Mouse (Mus musculus) heart, adult 2 months (tissue): ENCODE data around the gene Pltp. TPM values are rescaled to one million over a fixed set of nuclear protein-coding genes. Genes with fewer than 3 reads are reported as not detected.

ENCODE experiments used
- DNase-seq, 2 experiments: peaks; one replicate each; pipeline ENCODE4 v3.0.0; 2021
- H3K27ac ChIP-seq: fragments of 200-600 bp; 2 replicates; pipeline ENCODE4 v1.8.1; 2022
- H3K27me3 ChIP-seq: fragments of 200-500 bp; 2 replicates; pipeline ENCODE4 v1.6.1; 2012; ENCODE audit warnings: mild to moderate bottlenecking, low read length, inconsistent platforms, mixed read lengths; ENCODE audit not compliant: control insufficient read depth, insufficient read depth
- H3K36me3 ChIP-seq: fragments of 200-500 bp; 2 replicates; pipeline ENCODE4 v1.6.1; 2012; ENCODE audit warnings: low read length, inconsistent platforms; ENCODE audit not compliant: control insufficient read depth, insufficient read depth
- H3K4me1 ChIP-seq: fragments of 200-500 bp; 2 replicates; pipeline ENCODE4 v1.6.1; 2011; ENCODE audit warnings: low read length; ENCODE audit not compliant: control insufficient read depth, insufficient read depth
- H3K4me3 ChIP-seq: fragments of 200-600 bp; 2 replicates; pipeline ENCODE4 v1.8.1; 2022
- H3K79me2 ChIP-seq: fragments of 200-500 bp; replicated peaks from 2 replicates; pipeline ENCODE4 v1.6.1; 2012; ENCODE audit warnings: mild to moderate bottlenecking, inconsistent platforms, low read length, moderate library complexity, mixed read lengths; ENCODE audit not compliant: control insufficient read depth, insufficient read depth
- H3K9ac ChIP-seq: fragments of 200-500 bp; 2 replicates; pipeline ENCODE4 v1.6.1; 2012; ENCODE audit warnings: low read depth, mild to moderate bottlenecking, control low read depth, inconsistent platforms, low read length, mixed read lengths
- CTCF ChIP-seq: fragments of 200-600 bp; IDR thresholded peaks from 2 replicates; pipeline ENCODE4 v1.8.1; 2022; ENCODE audit warnings: antibody characterized with exemption, mild to moderate bottlenecking, moderate library complexity
- EP300 ChIP-seq: fragments of 200-500 bp; IDR thresholded peaks from 2 replicates; pipeline ENCODE4 v1.6.1; 2011; ENCODE audit warnings: low read depth, low read length, control low read depth; ENCODE audit not compliant: insufficient read depth
- POLR2A ChIP-seq: fragments of 200-500 bp; IDR thresholded peaks from 2 replicates; pipeline ENCODE4 v1.6.1; 2011; ENCODE audit warnings: mild to moderate bottlenecking, low read depth, low read length, control low read depth; ENCODE audit not compliant: insufficient read depth
- whole genome bisulfite sequencing: fragments of 180-500 bp; shearing (Covaris S2); methylation state at CpG from one replicate; pipeline ENCODE4 v1.1.7; 2018; 5-methylcytosine and 5-hydroxymethylcytosine counted together
- intact Hi-C: fragments of 180-260 bp; cut with DNase I; formaldehyde crosslinking; loops from one replicate; pipeline ENCODE4 v1.15.1; 2025
- long read RNA-seq: library from polyadenylated mRNA; stranded (forward); transcript quantifications from one replicate; pipeline ENCODE4 v2.0.0, GENCODE M21; 2021
- polyA plus RNA-seq: library from polyadenylated mRNA; depleted of rRNA; stranded (reverse); fragments of >200 nt; gene quantifications from 2 replicates; pipeline ENCODE4 v1.2.3, GENCODE M21; 2012; rRNA removed
- total RNA-seq, 2 experiments: library from RNA; stranded (reverse); gene quantifications; 2 replicates each; pipeline ENCODE4 v1.2.3; 2021

Pltp gene
- 10 to 100 TPM; 33.8 to 36.1 TPM for total RNA-seq
- 57.4 and 71.2 TPM in 2 replicates for polyA plus RNA-seq
- long read RNA-seq, transcript Pltp-201 (16 exons, 1,809 nt): major isoform, 23 of 31 reads
- long read RNA-seq, partial matches to known transcripts: 6 of 31 reads
- long read RNA-seq, other reads (novel, unspliced or antisense): 2 of 31 reads

GRCm38 (mm10) chr2:164857101-164857821 is at the start of gene Pltp:
Pltp (minus strand) TSS chr2:164857711.
- H3K4me3 ChIP-seq: peak within 1 kb of the TSS; percentile 47
- H3K27me3 ChIP-seq: no peaks in the 10 kb centered on the region
- H3K4me1 ChIP-seq: peaks cover 8% of the 10 kb centered on the region
- H3K79me2 ChIP-seq: no peaks in the 10 kb centered on the region
- DNase-seq: peak; percentile 81
- WGBS: 2% methylated on average over 47 of the region's 47 CpGs
- intact Hi-C loops: loop anchor here (2.0 kb wide), 1 partner anchor 22 kb away; the partner anchor contains the start of gene Pcif1
- H3K27ac ChIP-seq: peak within 1 kb of the TSS; percentile 83
- H3K9ac ChIP-seq: peak within 1 kb of the TSS; percentile 67
- no peaks in the 10 kb centered on the region for H3K36me3 ChIP-seq
- TF ChIP-seq POLR2A (0 out of 2 replicates have a peak, but pooled peaks have one; percentile 44), EP300 (no peak)

- Histone ChIP-seq H3K36me3 (no peaks in the 10 kb centered on the region), H3K79me2 (no peaks in the 10 kb centered on the region), H3K9ac (no peak overlapping the region), H3K4me3 (no peak overlapping the region), H3K27ac (no peak overlapping the region), H3K4me1 (peaks cover 1% of the 10 kb centered on the region), H3K27me3 (no peaks in the 10 kb centered on the region)
- WGBS: 98% methylated on average over 4 of the region's 4 CpGs
- no peak for DNase-seq
- intact Hi-C loops: no loop called here
- TF ChIP-seq EP300 (no peak), CTCF (peak; percentile 56)
Observed at GRCm38 (mm10) chr2:164906071-164906470, 48.6 kb upstream of the Pltp start.

GRCm38 (mm10) chr2:164903496-164903895 is 46.0 kb upstream of the Pltp start:
- Histone ChIP-seq H3K36me3 (no peaks in the 10 kb centered on the region), H3K9ac (no peak overlapping the region), H3K4me1 (no peaks in the 10 kb centered on the region), H3K27me3 (no peaks in the 10 kb centered on the region), H3K79me2 (no peaks in the 10 kb centered on the region), H3K27ac (no peak overlapping the region), H3K4me3 (no peak overlapping the region)
- WGBS: 71% methylated on average over 1 of the region's 1 CpGs
- intact Hi-C loops: no loop called here
- TF ChIP-seq CTCF (no peak), EP300 (no peak), POLR2A (no peak)
- no peak for DNase-seq

GRCm38 (mm10) chr2:164901380-164901779 is 43.9 kb upstream of the Pltp start:
- no peaks in the 10 kb centered on the region for H3K79me2 ChIP-seq
- no peaks in the 10 kb centered on the region for H3K27me3 ChIP-seq
- intact Hi-C loops: no loop called here
- WGBS: 78% methylated on average over 13 of the region's 13 CpGs
- H3K27ac ChIP-seq: no peak overlapping the region
- no peaks in the 10 kb centered on the region for H3K4me1 ChIP-seq
- H3K4me3 ChIP-seq: no peak overlapping the region
- no peak for TF ChIP-seq CTCF
- TF ChIP-seq EP300: 0 out of 2 replicates have a peak, but pooled peaks have one; percentile 49
- no peaks in the 10 kb centered on the region for H3K36me3 ChIP-seq
- no peak overlapping the region for H3K9ac ChIP-seq
- DNase-seq: no peak

DNA sequence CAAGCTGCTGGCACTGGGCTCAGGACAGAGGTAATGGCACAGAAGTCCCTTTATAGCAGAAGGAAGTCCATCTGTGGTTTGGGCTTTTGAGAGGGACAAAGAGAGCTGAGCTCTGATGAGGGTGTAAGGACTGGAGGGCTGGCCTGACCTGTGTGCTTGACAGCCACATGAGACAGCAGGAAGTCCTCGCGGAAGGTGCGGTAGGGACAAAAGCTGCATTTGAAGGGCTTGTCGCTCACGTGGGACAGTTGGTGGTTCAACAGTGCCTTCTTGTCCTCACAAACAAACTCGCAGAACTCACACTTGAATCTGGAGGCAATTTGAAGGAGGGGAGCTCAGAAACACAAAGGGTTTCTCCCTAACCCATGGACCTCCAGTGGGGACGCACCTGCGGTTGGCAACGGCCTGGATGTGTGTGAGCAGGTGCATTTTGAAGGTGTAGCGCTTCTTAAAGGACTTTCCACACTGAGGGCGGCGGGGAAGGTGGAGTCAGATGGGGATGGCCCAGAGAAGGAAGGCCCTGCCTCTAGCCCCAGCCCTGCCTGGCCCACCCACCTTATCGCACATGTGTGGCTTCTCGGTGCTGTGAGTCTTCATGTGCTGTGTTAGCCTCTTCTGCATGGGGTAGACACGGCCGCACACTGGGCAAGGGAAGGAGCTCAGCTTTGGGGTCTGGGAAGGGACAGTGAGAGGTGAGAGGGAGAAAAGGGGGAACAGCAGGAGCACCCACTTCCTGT is 42.4 kb upstream of the Pltp start:
- H3K9ac ChIP-seq: no peak overlapping the region
- H3K4me3 ChIP-seq: no peak overlapping the region
- no peak for TF ChIP-seq POLR2A
- TF ChIP-seq EP300: no peak
- no peak for TF ChIP-seq CTCF
- H3K27ac ChIP-seq: no peak overlapping the region
- no peaks in the 10 kb centered on the region for H3K36me3 ChIP-seq
- DNase-seq: no peak
- WGBS: 91% methylated on average over 16 of the region's 16 CpGs
- intact Hi-C loops: no loop called here
- no peaks in the 10 kb centered on the region for H3K4me1 ChIP-seq
- no peaks in the 10 kb centered on the region for H3K27me3 ChIP-seq
- H3K79me2 ChIP-seq: no peaks in the 10 kb centered on the region

- Histone ChIP-seq H3K9ac (no peak overlapping the region), H3K27me3 (no peaks in the 10 kb centered on the region), H3K79me2 (no peaks in the 10 kb centered on the region), H3K4me3 (no peak overlapping the region), H3K27ac (no peak overlapping the region), H3K4me1 (no peaks in the 10 kb centered on the region), H3K36me3 (no peaks in the 10 kb centered on the region)
- TF ChIP-seq CTCF (no peak), EP300 (no peak), POLR2A (no peak)
- WGBS: 91% methylated on average over 15 of the region's 15 CpGs
- intact Hi-C loops: no loop called here
- DNase-seq: no peak
Observed at GRCm38 (mm10) chr2:164899034-164899433, 41.5 kb upstream of the Pltp start.
